Mouse (Mus musculus): ENCODE data around the gene Mov10l1.

The Mov10l1 gene

GRCm38 (mm10) chr15:88982534-88983079 is at the start of gene Mov10l1:
Mov10l1 (plus strand) TSS chr15:88982909.
- DNase-seq (ENCODE audit: low read depth) = no peak

- DNase-seq (ENCODE audit: low read depth) = no peak
Observed at GRCm38 (mm10) chr15:88934141-88934540, 48.6 kb upstream of the Mov10l1 start.

GRCm38 (mm10) chr15:88936619-88937290 is 46.0 kb upstream of the Mov10l1 start:
- DNase-seq (ENCODE audit: low read depth) = no peak

- no peak for DNase-seq (ENCODE audit: low read depth)
Observed at GRCm38 (mm10) chr15:88937291-88937650, 45.4 kb upstream of the Mov10l1 start.

GRCm38 (mm10) chr15:88942783-88943182 is 39.9 kb upstream of the Mov10l1 start:
- no peak for DNase-seq (ENCODE audit: low read depth)

- no peak for DNase-seq (ENCODE audit: low read depth)
Observed at GRCm38 (mm10) chr15:88943896-88944551, 38.7 kb upstream of the Mov10l1 start.

GRCm38 (mm10) chr15:88946851-88947250 is 35.9 kb upstream of the Mov10l1 start:
- no peak for DNase-seq (ENCODE audit: low read depth)

- DNase-seq (ENCODE audit: low read depth) = no peak
Observed at GRCm38 (mm10) chr15:88951246-88951645, 31.5 kb upstream of the Mov10l1 start.

GRCm38 (mm10) chr15:88954368-88955072 is 28.2 kb upstream of the Mov10l1 start, which contains the start of gene Ttll8:
Ttll8 (minus strand) TSS chr15:88954418.
- no peak for DNase-seq (ENCODE audit: low read depth)

GRCm38 (mm10) chr15:88955342-88955741 is 27.4 kb upstream of the Mov10l1 start:
- DNase-seq (ENCODE audit: low read depth) = no peak

- no peak for DNase-seq (ENCODE audit: low read depth)
Observed at GRCm38 (mm10) chr15:88957522-88957921, 25.2 kb upstream of the Mov10l1 start.

GRCm38 (mm10) chr15:88964070-88964578 is 18.6 kb upstream of the Mov10l1 start:
- DNase-seq (ENCODE audit: low read depth) = no peak

GRCm38 (mm10) chr15:88972300-88972699 is 10.4 kb upstream of the Mov10l1 start:
- peak; percentile 8 for DNase-seq (ENCODE audit: low read depth)

- no peak for DNase-seq (ENCODE audit: low read depth)
Observed at GRCm38 (mm10) chr15:88978281-88979137, 4.2 kb upstream of the Mov10l1 start, which contains the start of gene Mlc1. Mlc1 (minus strand) TSS chr15:88979007.

GRCm38 (mm10) chr15:88979138-88979446 is 3.6 kb upstream of the Mov10l1 start:
- DNase-seq (ENCODE audit: low read depth) = no peak

GRCm38 (mm10) chr15:88989236-88989635 is 6.5 kb downstream of the Mov10l1 start:
- DNase-seq (ENCODE audit: low read depth) = no peak

- DNase-seq (ENCODE audit: low read depth) = no peak
Observed at GRCm38 (mm10) chr15:88998636-88999035, 15.9 kb downstream of the Mov10l1 start.

- DNase-seq (ENCODE audit: low read depth) = no peak
Observed at GRCm38 (mm10) chr15:88999124-88999523, 16.4 kb downstream of the Mov10l1 start.

GRCm38 (mm10) chr15:89000367-89000766 is 17.7 kb downstream of the Mov10l1 start:
- no peak for DNase-seq (ENCODE audit: low read depth)

- no peak for DNase-seq (ENCODE audit: low read depth)
Observed at GRCm38 (mm10) chr15:89001245-89001644, 18.5 kb downstream of the Mov10l1 start.

- DNase-seq (ENCODE audit: low read depth) = no peak
Observed at GRCm38 (mm10) chr15:89007002-89007401, 24.3 kb downstream of the Mov10l1 start.

- no peak for DNase-seq (ENCODE audit: low read depth)
Observed at GRCm38 (mm10) chr15:89007781-89008180, 25.1 kb downstream of the Mov10l1 start.

Measured in induced T-regulatory cell, adult 2 months (primary cell).